Mouse (Mus musculus) embryo, embryonic 11.5 days (tissue): ENCODE measurements around the gene Gm12355.
A peak's percentile ranks its signal among the peaks of the same experiment; 100 is the strongest.
"Not testable (repeated sequence)": the region's sequence is repeated elsewhere in the genome, so short reads cannot be mapped to it uniquely, and the experiment has no call there.

ENCODE experiments used
- DNase-seq: peaks from one replicate; pipeline ENCODE4 v3.0.0-alpha.2; 2012; ENCODE audit warnings: low read depth, low spot score

The Gm12355 gene

GRCm38 (mm10) chr11:98625611-98626410 is at the start of gene Gm12355, which contains the start of gene Gsdma3:
Gene Gm12355 (minus strand): TSS chr11:98625661.
Gene Gsdma3 (plus strand): TSS chr11:98626360.
- DNase-seq: no peak

DNA sequence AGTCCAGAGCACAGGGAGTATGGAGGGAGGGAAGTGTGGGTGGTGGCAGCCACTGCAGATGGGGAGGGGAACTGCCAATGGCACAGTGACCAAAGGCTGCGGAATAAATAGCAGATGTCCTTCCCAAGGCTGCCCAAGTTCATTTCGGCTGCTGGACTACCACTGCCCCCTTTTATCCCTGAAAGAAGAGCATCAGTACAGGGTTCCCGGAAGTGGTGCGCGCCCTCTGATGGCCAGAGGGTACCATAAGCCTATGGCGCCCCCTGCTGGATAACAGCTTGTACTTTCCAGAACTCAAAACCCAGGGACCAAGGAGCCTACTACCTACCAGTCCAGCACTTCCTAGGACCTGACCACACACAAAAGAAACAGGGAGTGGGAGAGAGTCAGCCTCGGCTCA is 47.7 kb upstream of the Gm12355 start:
- peak; percentile 17 for DNase-seq

GRCm38 (mm10) chr11:98672482-98672881 is 47.0 kb upstream of the Gm12355 start:
- DNase-seq: no peak

DNA sequence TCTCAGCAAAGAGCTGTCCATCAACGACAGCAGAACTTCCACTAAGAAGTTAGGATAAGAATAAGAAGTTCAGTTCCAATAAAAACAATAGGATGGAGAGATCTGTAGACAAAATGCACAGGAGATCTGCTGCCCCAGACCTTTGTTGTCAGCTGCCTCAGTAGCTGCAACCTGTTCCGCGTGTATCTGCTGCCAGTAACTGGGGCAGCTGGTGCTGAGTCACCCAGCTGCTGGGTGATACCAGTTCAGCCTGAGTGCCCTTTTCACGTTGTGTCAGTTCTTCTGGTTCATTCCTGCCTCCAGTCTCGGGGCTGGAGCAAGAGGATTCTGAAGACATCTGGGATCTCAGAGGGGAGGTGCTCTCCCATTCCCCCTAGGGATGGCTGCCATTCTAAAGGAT is 46.4 kb upstream of the Gm12355 start:
- DNase-seq: no peak

GRCm38 (mm10) chr11:98671284-98671815 is 45.9 kb upstream of the Gm12355 start:
- no peak for DNase-seq

- DNase-seq: no peak
Observed at GRCm38 (mm10) chr11:98668984-98669383, 43.5 kb upstream of the Gm12355 start.

GRCm38 (mm10) chr11:98664091-98664490 is 38.6 kb upstream of the Gm12355 start, which contains the start of gene Gsdma:
Gene Gsdma (plus strand): TSS chr11:98664351.
- no peak for DNase-seq

GRCm38 (mm10) chr11:98660517-98660916 is 35.1 kb upstream of the Gm12355 start:
- peak; percentile 40 for DNase-seq

GRCm38 (mm10) chr11:98655076-98655475 is 29.6 kb upstream of the Gm12355 start:
- DNase-seq: not testable (repeated sequence)

DNA sequence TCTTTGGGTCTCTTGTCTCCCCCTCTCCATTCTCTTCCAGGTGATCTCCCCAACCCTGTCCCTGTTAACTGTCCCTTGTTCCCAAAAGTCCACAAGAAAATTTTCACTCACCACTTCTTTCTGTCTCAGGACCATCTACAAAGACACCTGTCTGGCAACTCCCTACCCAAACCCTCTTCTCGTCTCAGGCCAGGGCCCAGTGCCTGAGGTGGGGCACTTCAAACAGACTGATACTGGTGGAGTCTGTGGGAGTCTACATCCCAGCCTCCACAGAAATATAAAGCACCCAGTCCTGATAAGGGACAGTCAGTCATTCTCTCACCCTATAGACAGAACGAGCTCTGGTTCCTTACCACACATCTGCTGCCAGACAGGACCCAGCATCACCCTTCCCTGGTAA is 21.0 kb upstream of the Gm12355 start, which contains the start of gene Gsdma2:
Gsdma2 (plus strand) TSS at position 301 of the 400 bp plus-strand sequence.
- DNase-seq: no peak

DNA sequence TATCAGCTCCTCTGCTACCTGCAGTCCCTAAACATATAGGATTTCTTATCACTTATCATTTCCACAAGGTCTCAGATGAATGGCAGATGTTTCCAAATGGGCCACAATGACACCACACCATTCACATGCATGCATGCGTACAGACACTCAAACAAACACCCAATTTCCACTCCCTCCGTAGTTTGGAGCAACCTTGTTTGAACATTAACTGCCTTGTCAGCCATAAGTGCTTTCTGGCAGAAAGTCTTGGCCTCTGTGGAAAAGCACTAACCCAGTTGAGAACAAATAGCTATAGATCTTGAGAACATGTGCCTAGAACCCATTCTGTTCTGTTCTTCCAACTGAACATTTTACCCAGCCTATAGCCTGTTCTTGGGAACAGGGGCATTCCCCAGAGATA is 20.5 kb upstream of the Gm12355 start:
- no peak for DNase-seq

DNA sequence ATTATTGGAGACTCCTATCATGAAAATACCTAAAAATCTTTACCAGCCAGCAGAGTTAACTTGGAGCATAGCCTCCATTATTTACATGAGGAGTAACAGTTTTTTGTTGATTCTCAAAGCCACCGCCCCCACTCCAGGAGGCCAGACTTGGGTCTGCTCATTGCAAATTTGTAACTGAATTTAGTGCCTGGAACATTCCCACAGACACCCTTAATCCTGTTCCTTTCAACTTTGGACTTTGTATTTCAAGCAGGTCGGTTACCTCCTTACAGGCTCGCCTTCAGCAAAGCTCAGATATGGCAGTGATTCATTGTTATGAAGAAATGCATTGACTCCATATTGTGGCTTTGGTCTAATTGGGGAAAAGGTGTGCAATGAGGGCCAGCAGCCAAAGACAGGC is 19.3 kb upstream of the Gm12355 start:
- DNase-seq: no peak

DNA sequence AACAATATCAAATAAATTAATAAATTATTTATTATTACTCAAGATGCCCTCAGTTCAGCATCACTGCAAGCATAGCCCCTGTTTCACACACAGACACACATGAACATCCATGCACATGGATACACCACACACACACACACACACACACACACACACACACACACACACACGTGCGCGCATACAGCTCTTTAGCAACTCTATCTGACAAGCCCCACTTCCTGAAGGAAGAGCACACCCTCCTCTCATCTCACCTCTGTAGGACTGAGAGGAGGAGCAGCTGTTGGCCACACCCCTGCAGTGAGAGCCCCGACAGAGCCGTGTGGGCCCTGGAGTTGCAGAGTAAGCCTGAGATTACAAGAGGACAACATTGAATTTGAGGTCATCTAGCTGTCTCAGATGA is 14.6 kb upstream of the Gm12355 start:
- DNase-seq: no peak

- no peak for DNase-seq
Observed at GRCm38 (mm10) chr11:98637501-98637900, 12.0 kb upstream of the Gm12355 start.

DNA sequence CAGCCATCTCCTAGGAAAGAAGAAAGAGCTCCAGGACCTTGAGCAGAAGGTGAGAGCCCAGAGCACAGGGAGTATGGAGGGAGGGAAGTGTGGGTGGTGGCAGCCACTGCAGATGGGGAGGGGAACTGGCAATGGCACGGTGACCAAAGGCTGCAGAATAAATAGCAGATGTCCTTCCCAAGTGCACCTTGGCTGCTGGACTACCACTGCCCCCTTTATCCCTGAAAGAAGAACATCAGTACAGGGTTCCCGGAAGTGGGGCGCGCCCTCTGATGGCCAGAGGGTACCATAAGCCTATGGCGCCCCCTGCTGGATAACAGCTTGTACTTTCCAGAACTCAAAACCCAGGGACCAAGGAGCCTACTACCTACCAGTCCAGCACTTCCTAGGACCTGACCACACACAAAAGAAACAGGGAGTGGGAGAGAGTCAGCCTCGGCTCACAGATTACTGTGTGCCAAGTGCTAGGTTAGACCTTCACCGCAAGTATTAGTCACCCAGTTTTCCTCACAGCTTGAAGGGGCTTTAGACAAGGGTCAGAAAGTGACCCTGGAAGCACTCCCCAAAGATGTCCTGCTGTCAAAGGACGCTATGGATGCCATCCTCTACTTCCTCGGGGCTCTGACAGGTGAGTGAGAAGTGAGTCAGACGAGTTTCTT is 10.0 kb upstream of the Gm12355 start:
- not testable (repeated sequence) for DNase-seq

DNA sequence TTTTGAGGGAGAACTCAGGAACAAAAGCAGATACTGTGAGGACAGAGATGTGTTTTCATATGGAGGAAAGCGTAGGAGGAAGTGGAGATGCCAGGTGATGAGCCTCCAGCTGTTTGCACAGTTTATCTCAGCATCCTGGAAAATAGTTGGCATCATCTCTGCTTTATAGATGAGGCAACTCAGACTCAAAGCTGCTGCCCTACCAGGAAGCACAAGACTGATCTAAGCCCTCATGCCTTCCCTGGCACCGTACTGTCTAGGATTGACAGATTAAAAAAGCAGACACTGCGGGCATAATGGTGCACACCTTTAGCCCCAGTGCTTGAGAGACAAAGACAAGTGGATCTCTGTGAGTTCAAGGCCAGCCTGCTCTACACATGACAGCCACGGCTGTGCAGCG is 5.2 kb upstream of the Gm12355 start:
- DNase-seq: no peak

- no peak for DNase-seq
Observed at GRCm38 (mm10) chr11:98628706-98629105, 3.2 kb upstream of the Gm12355 start.

DNA sequence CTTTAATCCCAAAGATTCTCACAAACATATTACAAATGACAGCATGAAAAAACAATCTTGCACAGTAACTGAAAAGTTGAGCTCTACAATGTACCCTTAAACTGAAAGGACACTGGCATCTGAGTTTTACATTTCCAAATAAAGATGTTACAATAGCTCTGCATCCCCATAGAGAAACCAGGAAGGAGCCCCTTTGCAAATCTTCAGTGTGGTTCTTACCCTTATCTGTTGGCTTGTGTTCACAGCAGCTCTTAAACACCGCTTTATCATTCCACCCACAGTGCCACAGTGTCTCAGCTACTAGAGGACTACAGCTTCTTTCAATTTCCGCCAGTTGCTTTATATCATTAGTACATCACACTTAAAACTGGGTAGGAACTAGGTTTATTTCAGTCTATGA is 1.1 kb downstream of the Gm12355 start:
- DNase-seq: not testable (repeated sequence)

DNA sequence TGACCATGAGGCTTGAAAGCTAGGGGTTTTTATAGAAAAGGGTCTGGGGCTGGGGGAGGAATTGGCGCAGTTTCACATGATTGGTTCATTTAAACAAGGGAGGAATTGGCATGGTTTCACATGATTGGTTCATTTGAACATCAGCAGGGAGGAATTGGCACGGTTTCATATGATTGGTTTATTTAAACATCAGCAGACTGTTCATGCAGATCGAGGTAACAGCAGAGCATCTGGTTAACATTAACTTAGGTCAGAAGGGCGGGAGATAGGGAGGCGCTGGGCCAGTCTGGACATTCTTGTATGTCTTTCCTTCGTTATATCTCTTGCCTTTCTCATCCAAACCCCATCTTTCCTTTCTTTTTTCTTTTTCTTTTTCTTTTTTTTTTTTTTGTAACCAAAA is 1.5 kb downstream of the Gm12355 start:
- DNase-seq: not testable (repeated sequence)

GRCm38 (mm10) chr11:98620791-98621190 is 4.7 kb downstream of the Gm12355 start:
- no peak for DNase-seq

DNA sequence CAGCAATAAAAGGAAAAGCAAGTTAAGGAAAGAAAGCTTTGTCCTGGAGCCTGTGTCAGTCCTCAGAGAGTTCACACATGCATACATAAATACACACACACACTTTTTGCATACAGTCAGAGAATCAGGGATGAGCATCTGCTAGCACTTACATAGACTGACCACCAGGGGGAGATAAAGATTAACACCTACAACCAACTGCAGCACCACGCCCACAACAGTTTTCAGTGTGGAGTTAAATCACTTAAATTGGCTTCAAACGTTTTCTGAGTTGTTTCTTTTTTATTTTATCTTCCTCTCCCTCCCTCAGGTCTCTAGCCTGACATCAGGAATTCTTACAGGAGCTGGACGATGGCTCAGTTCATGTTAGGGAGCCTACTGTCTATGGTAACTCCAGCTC is 18.7 kb downstream of the Gm12355 start:
- DNase-seq: no peak

DNA sequence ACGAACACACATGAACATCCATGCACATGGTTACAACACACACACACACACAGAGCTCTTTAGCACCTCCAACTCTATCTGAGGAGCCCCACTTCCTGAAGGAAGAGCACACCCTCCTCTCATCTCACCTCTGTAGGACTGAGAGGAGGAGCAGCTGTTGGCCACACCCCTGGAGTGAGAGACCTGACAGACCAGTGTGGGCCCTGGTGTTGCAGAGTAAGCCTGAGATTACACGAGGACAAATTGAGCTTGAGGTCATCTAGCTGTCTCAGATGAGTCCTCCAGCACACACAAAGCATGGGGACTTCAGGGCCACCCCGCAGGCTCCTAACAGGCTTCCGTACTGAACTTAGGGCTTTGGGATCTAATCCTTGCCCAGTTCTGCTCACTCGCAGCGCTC is 20.6 kb downstream of the Gm12355 start:
- DNase-seq: not testable (repeated sequence)

DNA sequence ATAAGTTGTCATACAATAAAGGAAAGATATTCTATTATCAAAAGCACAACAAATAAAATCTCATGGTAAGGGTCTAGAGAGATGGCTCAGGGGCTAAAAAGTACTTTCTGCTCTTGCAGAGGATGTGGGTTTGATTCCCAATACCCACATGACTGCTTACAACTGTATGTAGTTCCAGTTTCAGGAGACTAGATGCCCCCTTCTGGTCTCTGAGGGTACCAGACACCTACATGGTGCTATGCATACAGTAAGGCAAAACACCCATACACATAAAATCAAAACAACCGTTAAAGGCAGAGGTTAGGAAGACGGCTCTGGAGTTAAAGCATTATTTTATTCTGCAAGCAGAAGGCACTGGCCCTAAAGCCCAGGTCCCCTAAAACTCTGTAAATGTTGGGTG is 21.5 kb downstream of the Gm12355 start:
- no peak for DNase-seq
